Mouse (Mus musculus) heart, adult 8-10 months (tissue): ENCODE measurements at regions not wholly inside any gene's neighbourhood (a gene's known extent, or its start where the extent isn't known, plus 50 kb on each side); places are given as distances from the start of the nearest gene placed in this dataset.

Experiments used
- DNase-seq: peaks from one replicate; pipeline ENCODE4 v3.0.0; 2022; ENCODE audit warnings: low spot score

DNA sequence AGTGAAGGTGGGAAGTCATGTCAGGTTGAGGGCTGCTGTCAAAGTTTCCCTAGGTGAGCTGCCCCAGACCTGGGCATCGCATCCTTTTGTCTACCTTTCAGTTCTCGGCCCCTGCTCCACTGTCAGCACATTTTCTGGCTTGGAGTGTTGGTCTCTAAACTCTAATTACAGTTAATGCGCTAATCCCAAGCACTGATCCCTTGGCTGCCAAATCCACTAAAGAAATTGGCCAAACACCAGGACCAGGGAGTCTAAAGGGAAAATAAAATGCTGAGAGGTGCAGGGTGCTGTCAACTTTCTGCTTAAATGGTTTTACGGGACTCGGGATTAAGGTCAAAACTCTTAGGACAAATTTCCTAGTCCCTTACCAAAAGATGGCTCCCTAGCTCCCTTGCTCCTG, 450.3 kb upstream of the Adamts9 start:
- DNase-seq = no peak

- DNase-seq = no peak
These were observed 449.1 kb upstream of the Adamts9 start for GRCm38 (mm10) chr6:93392402-93392801.

DNA sequence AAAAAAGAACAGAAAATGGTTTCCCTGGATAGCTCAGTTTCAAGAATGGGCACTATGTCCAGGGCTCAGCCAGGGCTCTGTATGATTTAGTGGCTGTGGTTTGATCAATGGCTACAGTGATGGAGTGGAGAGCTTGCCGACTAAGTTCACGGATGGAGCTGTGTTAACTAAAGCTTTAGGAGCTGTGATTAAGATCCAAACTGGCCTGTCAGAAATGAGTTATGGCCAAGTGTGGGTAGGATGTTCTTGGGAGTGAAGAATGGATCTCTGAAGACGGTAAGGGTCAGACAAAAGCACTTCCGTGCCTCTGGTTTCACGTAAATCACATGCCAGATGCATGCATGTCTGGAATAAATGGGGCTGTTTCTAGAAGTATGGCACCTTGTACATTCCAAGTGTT, 447.9 kb upstream of the Adamts9 start:
- no peak for DNase-seq

GRCm38 (mm10) chr6:93371341-93371740, 428.0 kb upstream of the Adamts9 start:
- no peak for DNase-seq

GRCm38 (mm10) chr6:93363846-93364245, 420.6 kb upstream of the Adamts9 start:
- DNase-seq = no peak

- DNase-seq = no peak
These were observed 410.2 kb upstream of the Adamts9 start for GRCm38 (mm10) chr6:93353353-93354125.

DNA sequence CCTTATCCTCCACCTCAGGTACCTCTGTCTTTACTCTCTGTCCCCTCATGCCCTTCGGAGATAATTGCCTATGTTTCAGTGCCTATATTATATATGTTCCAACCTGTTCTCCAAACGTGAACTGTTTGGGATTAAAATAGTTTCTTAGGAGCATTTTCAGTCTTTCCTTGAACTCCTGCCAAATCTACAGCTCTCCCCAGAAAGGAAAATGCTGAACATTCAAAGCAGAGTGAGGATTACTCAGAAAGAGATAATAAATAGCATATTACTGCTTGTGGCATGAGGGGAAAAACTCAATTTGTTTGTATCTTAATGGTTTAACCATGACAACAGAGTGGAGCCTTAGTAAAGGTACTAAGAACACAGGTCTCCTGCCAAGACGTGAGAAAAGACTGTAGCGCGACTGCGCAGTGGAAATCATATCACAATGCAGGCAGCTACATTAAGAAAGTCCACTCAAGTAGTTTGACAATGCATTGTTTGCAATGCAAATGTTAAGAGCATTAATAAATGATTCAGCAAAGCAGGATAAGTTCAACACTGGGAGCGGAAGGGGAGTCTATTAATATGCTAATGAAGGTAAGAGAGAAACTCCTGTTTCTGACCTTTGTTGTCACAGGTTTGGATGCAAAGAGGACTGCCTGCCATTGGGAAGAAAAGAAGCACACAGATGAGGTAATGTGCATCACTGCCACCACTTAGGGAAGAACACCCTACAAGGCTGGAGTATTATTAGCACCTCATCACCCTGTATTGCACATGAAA, 406.8 kb upstream of the Adamts9 start:
- no peak for DNase-seq

GRCm38 (mm10) chr6:93348141-93348540, 404.8 kb upstream of the Adamts9 start:
- DNase-seq = no peak

DNA sequence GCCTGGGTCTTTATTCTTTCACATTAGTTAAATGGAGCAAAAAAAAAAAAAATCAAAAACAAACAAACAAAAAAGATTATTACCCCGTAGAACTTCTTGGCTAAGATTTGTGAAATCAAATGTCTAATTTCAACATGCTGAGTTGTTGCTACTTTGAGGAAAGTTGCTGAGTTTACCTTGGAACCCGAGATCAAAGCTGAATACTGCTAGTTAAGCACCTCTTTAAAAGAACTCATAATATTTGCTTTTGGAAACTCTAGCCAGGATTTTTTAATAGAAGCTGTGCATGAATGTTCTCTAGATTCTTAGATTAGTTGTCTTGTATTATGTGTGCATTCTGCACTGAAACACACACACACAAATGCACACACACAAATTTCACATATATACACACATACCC, 385.4 kb upstream of the Adamts9 start:
- no peak for DNase-seq

GRCm38 (mm10) chr6:93327930-93328329, 384.6 kb upstream of the Adamts9 start:
- DNase-seq = no peak

- DNase-seq = no peak
These were observed 380.6 kb upstream of the Adamts9 start for GRCm38 (mm10) chr6:93323881-93324280.

- peak; percentile 41 for DNase-seq
These were observed 371.3 kb upstream of the Adamts9 start for GRCm38 (mm10) chr6:93314625-93315024.

- DNase-seq = no peak
These were observed 361.9 kb upstream of the Adamts9 start for GRCm38 (mm10) chr6:93305176-93305575.

- DNase-seq = no peak
These were observed 354.7 kb upstream of the Adamts9 start for GRCm38 (mm10) chr6:93297975-93298374.

DNA sequence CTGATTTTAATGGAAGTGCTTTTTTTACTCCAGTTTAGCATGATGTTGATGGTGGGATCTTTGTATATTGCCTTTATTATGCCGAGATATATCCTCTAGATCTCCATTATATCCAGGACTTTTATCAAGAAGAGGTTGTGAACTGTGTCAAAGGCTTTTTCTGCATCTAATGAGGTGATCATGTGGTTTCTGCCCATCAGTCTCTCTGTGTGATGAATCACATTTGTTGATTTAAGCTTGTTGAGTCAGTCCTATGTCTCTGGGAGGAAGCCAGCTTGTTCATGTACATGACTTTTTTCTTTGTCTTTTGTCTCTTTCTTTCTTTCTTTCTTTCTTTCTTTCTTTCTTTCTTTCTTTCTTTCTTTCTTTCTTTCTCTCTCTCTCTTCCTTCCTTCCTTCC, 348.4 kb upstream of the Adamts9 start:
- no peak for DNase-seq

GRCm38 (mm10) chr6:93288421-93288820, 345.1 kb upstream of the Adamts9 start:
- peak; percentile 50 for DNase-seq

GRCm38 (mm10) chr6:93285796-93286195, 342.5 kb upstream of the Adamts9 start:
- no peak for DNase-seq

- no peak for DNase-seq
These were observed 338.2 kb upstream of the Adamts9 start for GRCm38 (mm10) chr6:93281530-93281929.

DNA sequence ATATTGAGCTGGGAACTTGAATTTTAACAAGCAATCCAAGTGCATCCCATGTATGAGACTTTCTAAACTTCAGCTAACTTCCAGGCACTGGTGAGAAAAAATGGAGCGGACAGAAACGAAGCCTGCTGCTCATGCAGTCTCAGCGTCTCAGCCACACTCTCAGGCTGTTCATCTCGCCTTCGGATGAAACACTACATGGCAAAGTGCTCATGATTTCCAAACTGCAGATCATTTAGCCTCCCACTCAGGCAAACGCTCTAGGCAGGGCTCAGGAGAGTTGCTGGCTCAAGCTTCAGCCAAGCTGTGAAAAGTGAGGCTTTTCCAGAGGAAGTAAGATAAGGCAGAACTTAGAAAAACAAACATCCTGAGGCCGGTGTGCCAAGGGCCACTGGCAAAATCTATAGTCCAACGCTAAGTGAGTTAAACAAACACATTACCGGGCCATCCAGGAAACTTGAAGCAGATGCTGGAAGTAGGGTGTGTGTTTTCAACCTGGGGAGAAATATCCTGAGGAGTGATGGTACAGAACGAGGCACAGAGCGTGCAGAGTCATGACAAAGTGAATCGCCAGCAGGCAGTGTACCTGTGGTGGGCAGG, 330.7 kb upstream of the Adamts9 start:
- DNase-seq = peak; percentile 75

DNA sequence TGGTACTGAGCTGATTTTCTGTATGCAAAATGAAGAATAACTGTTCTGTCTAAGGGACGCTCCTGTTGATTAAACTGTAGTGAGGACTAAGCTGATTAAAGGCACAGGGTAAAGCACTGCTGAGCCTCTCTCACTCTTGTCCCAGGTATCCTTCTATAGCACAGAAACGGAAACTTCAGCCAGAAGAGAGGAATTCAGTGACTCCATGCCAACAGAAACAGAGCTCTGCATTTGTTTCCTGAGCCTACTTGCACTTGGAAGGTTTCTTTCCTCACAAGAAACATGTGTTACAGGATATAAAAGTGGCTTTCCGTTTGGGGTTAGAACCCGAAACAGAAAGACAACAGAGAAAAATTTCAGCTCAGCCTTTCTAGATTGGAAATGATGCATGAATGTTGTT, 328.9 kb upstream of the Adamts9 start:
- peak; percentile 15 for DNase-seq

DNA sequence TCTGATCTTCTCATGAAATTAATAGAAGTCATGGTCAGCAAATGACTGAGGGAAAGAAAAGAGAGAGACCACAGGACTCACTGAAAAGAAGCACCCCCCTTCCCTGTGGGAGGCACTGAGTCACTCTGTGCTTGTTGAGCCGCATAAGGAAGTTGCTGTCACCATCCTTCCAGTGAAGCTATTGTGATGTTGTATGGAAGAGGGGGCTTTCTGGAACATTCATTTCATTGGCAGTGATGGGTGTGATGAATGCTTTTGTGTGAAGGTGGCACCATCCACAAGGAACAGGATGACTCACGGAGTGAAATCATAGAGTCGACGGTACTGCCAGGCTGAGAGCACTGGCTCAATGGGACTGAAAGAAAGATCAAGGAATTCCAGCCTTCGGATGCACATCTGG, 323.5 kb upstream of the Adamts9 start:
- no peak for DNase-seq

DNA sequence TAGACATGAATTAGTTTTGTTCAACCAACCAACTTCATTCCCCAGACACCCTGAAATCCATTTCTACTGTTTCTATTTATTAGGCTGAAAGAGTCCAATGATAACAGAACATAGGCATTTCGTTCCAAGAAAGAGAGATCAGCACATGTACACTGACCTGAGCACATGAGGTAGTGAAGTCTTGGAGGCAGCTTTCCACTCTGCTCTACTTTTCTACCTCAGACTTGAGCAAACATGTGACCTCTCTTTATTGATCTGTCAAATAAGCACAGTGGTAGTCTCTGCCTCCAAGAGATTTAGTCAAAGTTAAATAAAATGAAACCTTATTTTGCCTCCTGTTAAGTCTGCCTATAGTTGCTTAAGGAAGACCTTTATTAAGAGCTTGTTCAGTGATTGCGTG, 321.9 kb upstream of the Adamts9 start:
- no peak for DNase-seq

GRCm38 (mm10) chr6:93260827-93261226, 317.5 kb upstream of the Adamts9 start:
- DNase-seq = no peak
